Mouse (Mus musculus) small intestine, adult 2 months (tissue): ENCODE measurements at regions not wholly inside any gene's neighbourhood (a gene's known extent, or its start where the extent isn't known, plus 50 kb on each side); places are given as distances from the start of the nearest gene placed in this dataset.

Experiments
- CTCF ChIP-seq: fragments of 200-500 bp; IDR thresholded peaks from 2 replicates; pipeline ENCODE4 v1.5.1; 2012; ENCODE audit warnings: low read depth, mild to moderate bottlenecking, control low read depth, inconsistent platforms, low read length, moderate library complexity, mixed read lengths; ENCODE audit not compliant: insufficient replicate concordance, insufficient read length; ENCODE audit errors: extremely low read depth
- POLR2A ChIP-seq: fragments of 200-500 bp; IDR thresholded peaks from 2 replicates; pipeline ENCODE4 v1.6.1; 2012; ENCODE audit warnings: low read depth, mild to moderate bottlenecking, control low read depth, inconsistent platforms, low read length, moderate library complexity

- TF ChIP-seq CTCF = no peak
- TF ChIP-seq POLR2A = no peak
Observed at GRCm38 (mm10) chr8:115423682-115424081, 283.9 kb downstream of the Maf start.
